Mouse (Mus musculus) megakaryocyte-erythroid progenitor cell, adult 5 weeks (primary cell): Measurements from ENCODE around the gene Mfap5. TPM values are rescaled to one million over a fixed set of nuclear protein-coding genes. Genes with fewer than 3 reads are reported as not detected.

ENCODE experiments used
- polyA plus RNA-seq: library from polyadenylated mRNA; stranded (reverse); fragments of >175 nt; gene quantifications from 2 replicates; pipeline ENCODE4 v1.2.3, GENCODE M21; 2012

The Mfap5 gene
- polyA plus RNA-seq = not detected in 2 replicates

GRCm38 (mm10) chr6:122505545-122505944 is at the start of gene Mfap5:
TSS of gene Mfap5 (plus strand) at chr6:122505845.

DNA sequence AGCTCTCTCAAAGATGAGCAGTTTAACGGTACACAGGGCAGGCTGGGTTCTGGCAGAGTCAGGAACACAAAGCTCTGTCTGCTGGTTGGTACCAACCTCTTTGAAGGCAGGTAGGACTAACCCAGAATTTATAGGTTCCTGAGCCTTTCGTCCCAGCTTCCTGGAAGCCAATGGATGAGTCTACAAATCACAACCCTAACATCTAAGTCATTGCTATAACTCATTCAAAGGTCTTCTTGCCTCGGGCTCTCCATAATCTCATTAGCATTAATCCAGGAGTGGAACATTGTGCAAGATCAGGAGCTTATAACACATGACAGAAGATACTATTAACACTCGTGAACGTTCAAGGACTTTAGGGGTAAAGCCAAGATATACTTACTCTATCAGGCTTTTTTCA is 7.0 kb upstream of the Mfap5 start, which contains the start of gene Rimklb:
Gene Rimklb (minus strand): TSS at position 101 of the 400 bp plus-strand sequence.

GRCm38 (mm10) chr6:122553606-122554005 is 48.0 kb downstream of the Mfap5 start, which contains the start of gene Aicda:
TSS of gene Aicda (plus strand) at chr6:122553801.

Other genes with a start within 250 kb of the Mfap5 start
- not detected in 2 replicates for gene Klrg1, start 223.0 kb upstream of the Mfap5 start, polyA plus RNA-seq
- 21.6 and 26.7 TPM in 2 replicates for gene M6pr, start 197.1 kb upstream of the Mfap5 start, polyA plus RNA-seq
- 23.9 and 26.9 TPM in 2 replicates for gene Phc1, start 165.3 kb upstream of the Mfap5 start, polyA plus RNA-seq
- not detected in 2 replicates for gene Rimklb, start 7.1 kb upstream of the Mfap5 start, polyA plus RNA-seq
- gene Aicda, start 48.0 kb downstream of the Mfap5 start, polyA plus RNA-seq = not detected in 2 replicates
- 0.80 and 1.2 TPM in 2 replicates for gene Apobec1, start 96.6 kb downstream of the Mfap5 start, polyA plus RNA-seq
- gene Gdf3, start 104.2 kb downstream of the Mfap5 start, polyA plus RNA-seq = 2.7 and 3.8 TPM in 2 replicates
- gene Dppa3, start 120.6 kb downstream of the Mfap5 start, polyA plus RNA-seq = not detected in 2 replicates
- gene Nanog, start 201.6 kb downstream of the Mfap5 start, polyA plus RNA-seq = not detected in 2 replicates